19 mouse cellular contexts compared by ENCODE assay signal in genomic region chr10:83931758-83932157, GRCm38 (mm10).
A peak's percentile ranks its signal among the peaks of the same experiment; 100 is the strongest.
DNase-seq lines count a peak whose midpoint lies in the region; ATAC-seq and TF ChIP-seq lines count a peak whose summit lies in the region.
"Had no signal": no experiment of that assay in that cellular context is flagged by ENCODE, and none has a peak within 500 bp of the region (broad histone marks: within the 10 kb centered on the region; RNA-seq: fewer than 3 reads in every experiment).

No protein-coding gene starts in this region.

- H3K4me3 ChIP-seq in lung, postnatal 0 days (ENCODE audit: low read depth, low read length): no peak overlapping the region
- H3K4me3 ChIP-seq in kidney, embryonic 15.5 days (replicated peaks): no peak overlapping the region
- H3K4me3 ChIP-seq in thymus, adult 2 months (ENCODE audit: control insufficient read depth, insufficient read depth, low read length): no peak overlapping the region
- H3K4me3 ChIP-seq: embryonic facial prominence, embryonic 15.5 days; forebrain, embryonic 10.5 days; left cerebral cortex, adult 2 months; limb, embryonic 13.5 days had no signal

- DNase-seq in lung, postnatal 0 days (ENCODE audit: low spot score): peak; percentile 26
- DNase-seq in lung, postnatal 14 days: no peak
- DNase-seq in adrenal gland, postnatal 36 days: peak; percentile 5 to 23
- DNase-seq in lung, postnatal 25 days (ENCODE audit: low spot score): peak; percentile 69
- no peak for DNase-seq in gastrocnemius, postnatal 14 days
- no peak for DNase-seq in thymus, adult 2 months
- no peak for DNase-seq in c-Kit-positive CD71-positive TER-119-positive erythroid progenitor cells, embryonic 14.5 days (ENCODE audit: low spot score)
- DNase-seq: cerebellum, adult 11 months; cerebellum, postnatal 14 days; embryo, embryonic 11 days; heart, adult 18-20 months; thymus, postnatal 4 days had no signal

- intact Hi-C loops in gastrocnemius, postnatal 14 days (cut with DNase I; ENCODE audit: low total_unique reads): no loop called here

- peak; percentile 75 for ATAC-seq in lung, postnatal 0 days
- ATAC-seq in kidney, embryonic 15.5 days (replicated peaks; ENCODE audit: low FRiP score): 0 out of 2 replicates have a peak, but pooled peaks have one; percentile 26
- ATAC-seq: CD4-positive, CD25-positive, alpha-beta regulatory T cell, adult 4 months; midbrain, embryonic 16.5 days had no signal

- H3K9me3 ChIP-seq in lung, postnatal 0 days (ENCODE audit: low read length): no peaks in the 10 kb centered on the region
- H3K9me3 ChIP-seq in kidney, embryonic 15.5 days (replicated peaks): no peaks in the 10 kb centered on the region
- H3K9me3 ChIP-seq: embryonic facial prominence, embryonic 15.5 days; forebrain, embryonic 10.5 days; limb, embryonic 13.5 days had no signal

- no peak for TF ChIP-seq CTCF in lung, postnatal 0 days (IDR thresholded peaks at IDR 0.05)
- no peak for TF ChIP-seq CTCF in thymus, adult 2 months (IDR thresholded peaks at IDR 0.05; ENCODE audit: borderline replicate concordance, control insufficient read depth, extremely low read depth, insufficient read depth, low read length, poor library complexity)

- TF ChIP-seq EP300 in lung, postnatal 0 days (IDR thresholded peaks at IDR 0.05): peak; percentile 78

- WGBS in lung, postnatal 0 days: 40% methylated on average over 3 of the region's 3 CpGs
- 73% methylated on average over 3 of the region's 3 CpGs for WGBS in kidney, embryonic 15.5 days
- WGBS in thymus, adult 2 months: 2% methylated on average over 3 of the region's 3 CpGs

- H3K9ac ChIP-seq in lung, postnatal 0 days (replicated peaks; ENCODE audit: low read depth): no peak overlapping the region
- H3K9ac ChIP-seq in kidney, embryonic 15.5 days: no peak overlapping the region
- H3K9ac ChIP-seq: embryonic facial prominence, embryonic 15.5 days; limb, embryonic 13.5 days had no signal

- H3K4me1 ChIP-seq in lung, postnatal 0 days (ENCODE audit: insufficient read depth, low read depth, low read length): peaks cover 9% of the 10 kb centered on the region; the same call in 1 of the 2 replicates
- 0 out of 2 replicates have a peak, but pooled peaks cover 6% of the 10 kb centered on the region for H3K4me1 ChIP-seq in kidney, embryonic 15.5 days
- no peaks in the 10 kb centered on the region for H3K4me1 ChIP-seq in thymus, adult 2 months (replicated peaks; ENCODE audit: control insufficient read depth, insufficient read depth, low read length)
- H3K4me1 ChIP-seq: forebrain, embryonic 10.5 days had no signal

- H3K27me3 ChIP-seq in lung, postnatal 0 days (replicated peaks; ENCODE audit: insufficient read depth, low read length): no peaks in the 10 kb centered on the region
- no peaks in the 10 kb centered on the region for H3K27me3 ChIP-seq in kidney, embryonic 15.5 days
- no peaks in the 10 kb centered on the region for H3K27me3 ChIP-seq in thymus, adult 2 months (ENCODE audit: control insufficient read depth, insufficient read depth, low read length)
- H3K27me3 ChIP-seq: embryonic facial prominence, embryonic 15.5 days; limb, embryonic 13.5 days had no signal

- no peak overlapping the region for H3K27ac ChIP-seq in lung, postnatal 0 days (ENCODE audit: low read length)
- H3K27ac ChIP-seq in kidney, embryonic 15.5 days: no peak overlapping the region
- H3K27ac ChIP-seq in thymus, adult 2 months (ENCODE audit: control insufficient read depth, insufficient read depth, low read length): no peak overlapping the region
- H3K27ac ChIP-seq: embryonic facial prominence, embryonic 15.5 days; forebrain, embryonic 10.5 days; left cerebral cortex, adult 2 months; limb, embryonic 13.5 days had no signal

- H3K36me3 ChIP-seq in lung, postnatal 0 days (ENCODE audit: insufficient read depth, low read length): no peaks in the 10 kb centered on the region
- H3K36me3 ChIP-seq in kidney, embryonic 15.5 days: no peaks in the 10 kb centered on the region
- H3K36me3 ChIP-seq in thymus, adult 2 months (ENCODE audit: control insufficient read depth, insufficient read depth, low read length): no peaks in the 10 kb centered on the region
- H3K36me3 ChIP-seq: embryonic facial prominence, embryonic 15.5 days; forebrain, embryonic 10.5 days; limb, embryonic 13.5 days had no signal

- H3K4me2 ChIP-seq in lung, postnatal 0 days (replicated peaks; ENCODE audit: low read depth, low read length): no peak overlapping the region
- H3K4me2 ChIP-seq in kidney, embryonic 15.5 days: no peak overlapping the region
- H3K4me2 ChIP-seq: embryonic facial prominence, embryonic 15.5 days; limb, embryonic 13.5 days had no signal

- no peak for TF ChIP-seq POLR2A in thymus, adult 2 months (IDR thresholded peaks at IDR 0.05; ENCODE audit: control insufficient read depth, extremely low read depth, insufficient read depth, low read length, poor library complexity)

Comparison
In these comparisons a context has a peak if more than half of its experiments do, and no peak if none do; other contexts are left out.
1. DNase-seq: peak in lung, postnatal 0 days (single experiment), adrenal gland, postnatal 36 days (2 of 2) and lung, postnatal 25 days (single experiment); none in lung, postnatal 14 days (single experiment), gastrocnemius, postnatal 14 days (single experiment), thymus, adult 2 months (single experiment) and c-Kit-positive CD71-positive TER-119-positive erythroid progenitor cells, embryonic 14.5 days (single experiment).